ENCODE assay signal across 9 mouse cellular contexts in genomic region chr15:94325509-94326181, GRCm38 (mm10).
DNase-seq lines count a peak whose midpoint lies in the region; ATAC-seq and TF ChIP-seq lines count a peak whose summit lies in the region.
"Had no signal": no experiment of that assay in that cellular context is flagged by ENCODE, and none has a peak within 500 bp of the region (broad histone marks: within the 10 kb centered on the region; RNA-seq: fewer than 3 reads in every experiment).

No protein-coding gene starts in this region.

- 0 out of 2 replicates have a peak, but pooled peaks have one; percentile 33 for ATAC-seq in forebrain, embryonic 12.5 days (ENCODE audit: low FRiP score)
- ATAC-seq in forebrain, embryonic 15.5 days (replicated peaks) = no peak
- ATAC-seq in heart, embryonic 16.5 days (replicated peaks; ENCODE audit: extremely low read depth, insufficient read depth, low FRiP score) = peak; percentile 84
- ATAC-seq in monocyte, adult 5-6 weeks (replicated peaks; ENCODE audit: insufficient number of reproducible peaks, low FRiP score, low TSS enrichment, poor library complexity, severe bottlenecking) = no peak

- H3K27ac ChIP-seq in forebrain, embryonic 12.5 days = no peak overlapping the region
- H3K27ac ChIP-seq in forebrain, embryonic 15.5 days (replicated peaks) = no peak overlapping the region
- H3K27ac ChIP-seq in heart, embryonic 16.5 days (ENCODE audit: low read length) = peak overlapping the region; percentile 42; the same call in 1 of the 2 replicates
- H3K27ac ChIP-seq: limb, embryonic 15.5 days had no signal

- 66% methylated on average over 13 of the region's 13 CpGs for WGBS in forebrain, embryonic 12.5 days
- WGBS in forebrain, embryonic 15.5 days = 48% methylated on average over 13 of the region's 13 CpGs
- WGBS in heart, embryonic 16.5 days = 33% methylated on average over 13 of the region's 13 CpGs
- 60% methylated on average over 13 of the region's 13 CpGs for WGBS in lung, adult 2 months

- no peak overlapping the region for H3K4me3 ChIP-seq in forebrain, embryonic 12.5 days (replicated peaks)
- H3K4me3 ChIP-seq in forebrain, embryonic 15.5 days = no peak overlapping the region
- no peak overlapping the region for H3K4me3 ChIP-seq in heart, embryonic 16.5 days (ENCODE audit: low read length)
- no peak overlapping the region for H3K4me3 ChIP-seq in lung, adult 2 months (replicated peaks; ENCODE audit: extremely low read depth, low read depth, low read length)
- H3K4me3 ChIP-seq: limb, embryonic 15.5 days had no signal

- H3K4me1 ChIP-seq in forebrain, embryonic 12.5 days = no peaks in the 10 kb centered on the region; the same call in 1 of the 2 replicates
- H3K4me1 ChIP-seq in forebrain, embryonic 15.5 days = peaks cover 8% of the 10 kb centered on the region
- peaks cover 11% of the 10 kb centered on the region for H3K4me1 ChIP-seq in heart, embryonic 16.5 days (ENCODE audit: control insufficient read depth, insufficient read depth, low read length)
- no peaks in the 10 kb centered on the region for H3K4me1 ChIP-seq in lung, adult 2 months (ENCODE audit: control insufficient read depth, insufficient read depth, low read length)

- no peak for TF ChIP-seq CTCF in lung, adult 2 months (IDR thresholded peaks at IDR 0.05; ENCODE audit: insufficient read depth, low read length)

- H3K9ac ChIP-seq in forebrain, embryonic 12.5 days = no peak overlapping the region
- H3K9ac ChIP-seq in forebrain, embryonic 15.5 days (replicated peaks) = no peak overlapping the region
- H3K9ac ChIP-seq in heart, embryonic 16.5 days (ENCODE audit: low read length) = 0 out of 2 replicates have a peak overlapping the region, but pooled peaks have one; percentile 11
- H3K9ac ChIP-seq: limb, embryonic 15.5 days had no signal

- TF ChIP-seq POLR2A in lung, adult 2 months (IDR thresholded peaks at IDR 0.05; ENCODE audit: borderline replicate concordance, extremely low read depth, low read depth, low read length) = no peak

- DNase-seq in urinary bladder, postnatal 4 days (ENCODE audit: low spot score in 2 of 2) = peak; percentile 39 to 72
- no peak for DNase-seq in urinary bladder, adult 18-20 months (ENCODE audit: low spot score in 2 of 2)
- peak; percentile 9 for DNase-seq in lung, adult 2 months
- no peak for DNase-seq in spleen, postnatal 10 days (ENCODE audit: low spot score in 2 of 2)

- H3K9me3 ChIP-seq in forebrain, embryonic 12.5 days = no peaks in the 10 kb centered on the region
- H3K9me3 ChIP-seq in forebrain, embryonic 15.5 days = no peaks in the 10 kb centered on the region
- no peaks in the 10 kb centered on the region for H3K9me3 ChIP-seq in heart, embryonic 16.5 days (replicated peaks; ENCODE audit: control insufficient read depth, low read length)
- H3K9me3 ChIP-seq: limb, embryonic 15.5 days had no signal

- peaks cover 7% of the 10 kb centered on the region; the same call in 1 of the 2 replicates for H3K36me3 ChIP-seq in forebrain, embryonic 12.5 days (replicated peaks)
- no peaks in the 10 kb centered on the region for H3K36me3 ChIP-seq in forebrain, embryonic 15.5 days
- no peaks in the 10 kb centered on the region for H3K36me3 ChIP-seq in heart, embryonic 16.5 days (ENCODE audit: control insufficient read depth, insufficient read depth)
- H3K36me3 ChIP-seq: limb, embryonic 15.5 days had no signal

- no peak overlapping the region for H3K4me2 ChIP-seq in forebrain, embryonic 12.5 days
- H3K4me2 ChIP-seq in forebrain, embryonic 15.5 days (replicated peaks) = no peak overlapping the region
- peak overlapping the region; percentile 22; the same call in 1 of the 2 replicates for H3K4me2 ChIP-seq in heart, embryonic 16.5 days (ENCODE audit: low read depth, low read length)
- H3K4me2 ChIP-seq: limb, embryonic 15.5 days had no signal

- H3K27me3 ChIP-seq in forebrain, embryonic 12.5 days = no peaks in the 10 kb centered on the region
- no peaks in the 10 kb centered on the region for H3K27me3 ChIP-seq in forebrain, embryonic 15.5 days
- H3K27me3 ChIP-seq in heart, embryonic 16.5 days (ENCODE audit: control insufficient read depth, insufficient read depth, low read length) = no peaks in the 10 kb centered on the region
- H3K27me3 ChIP-seq: limb, embryonic 15.5 days had no signal

Comparison
In these comparisons a context has a peak if more than half of its experiments do, and no peak if none do; other contexts are left out.
1. ATAC-seq: peak in forebrain, embryonic 12.5 days (single experiment) and heart, embryonic 16.5 days (single experiment); none in forebrain, embryonic 15.5 days (single experiment) and monocyte, adult 5-6 weeks (single experiment).
2. DNase-seq: peak in urinary bladder, postnatal 4 days (2 of 2) and lung, adult 2 months (single experiment); none in urinary bladder, adult 18-20 months (0 of 2) and spleen, postnatal 10 days (0 of 2).